Mouse (Mus musculus) liver, embryonic 12.5 days (tissue): Measurements from ENCODE around the gene Dab1. TPM values are rescaled to one million over a fixed set of nuclear protein-coding genes. Genes with fewer than 3 reads are reported as not detected.

ENCODE experiments used
- ATAC-seq: fragments of 200-750 bp; cut with Nextera tagmentation; 2 replicates; pipeline ENCODE4 v1.8.0; 2017; ENCODE audit warnings: moderate number of reproducible peaks, mild to moderate bottlenecking, moderate library complexity
- H3K27ac ChIP-seq: fragments of 300-500 bp; sonication (generic); 2 replicates; pipeline ENCODE4 v1.5.1; 2016; ENCODE audit warnings: mild to moderate bottlenecking
- H3K27me3 ChIP-seq: fragments of 300-500 bp; sonication (generic); replicated peaks from 2 replicates; pipeline ENCODE4 v1.6.1; 2016; ENCODE audit warnings: mild to moderate bottlenecking, moderate library complexity
- H3K36me3 ChIP-seq: fragments of 300-500 bp; sonication (generic); 2 replicates; pipeline ENCODE4 v1.6.1; 2016; ENCODE audit warnings: mild to moderate bottlenecking, moderate library complexity
- H3K4me1 ChIP-seq: fragments of 300-500 bp; sonication (generic); 2 replicates; pipeline ENCODE4 v1.6.1; 2016
- H3K4me2 ChIP-seq: fragments of 300-500 bp; sonication (generic); 2 replicates; pipeline ENCODE4 v1.6.1; 2016; ENCODE audit warnings: mild to moderate bottlenecking, moderate library complexity
- H3K4me3 ChIP-seq: fragments of 300-500 bp; sonication (generic); 2 replicates; pipeline ENCODE4 v1.5.1; 2016; ENCODE audit warnings: mild to moderate bottlenecking, moderate library complexity
- H3K9ac ChIP-seq: fragments of 300-500 bp; sonication (generic); 2 replicates; pipeline ENCODE4 v1.6.1; 2016; ENCODE audit warnings: mild to moderate bottlenecking, moderate library complexity
- H3K9me3 ChIP-seq: fragments of 300-500 bp; sonication (generic); replicated peaks from 2 replicates; pipeline ENCODE4 v1.6.1; 2016; ENCODE audit warnings: mild to moderate bottlenecking, moderate library complexity
- WGBS: fragments of 180-500 bp; shearing (Covaris S2); methylation state at CpG from one replicate; pipeline ENCODE4 v1.1.7; 2016; ENCODE audit not compliant: insufficient replicate concordance; 5-methylcytosine and 5-hydroxymethylcytosine counted together
- polyA plus RNA-seq: library from polyadenylated mRNA; unstranded; fragments of >200 nt; fragmentation: Nextera tagmentation; extraction: Ambion mirVana; gene quantifications from 2 replicates; pipeline ENCODE4 v1.2.1, GENCODE M21; 2016

Gene Dab1
- polyA plus RNA-seq, 1 experiment from 2014 or later: 0.45 TPM

- H3K4me3 ChIP-seq: no peak overlapping the region
- WGBS: 59% methylated on average over 7 of the region's 7 CpGs
- H3K4me1 ChIP-seq: no peaks in the 10 kb centered on the region
- no peaks in the 10 kb centered on the region for H3K9me3 ChIP-seq
- no peaks in the 10 kb centered on the region for H3K27me3 ChIP-seq
- ATAC-seq: no peak
- no peaks in the 10 kb centered on the region for H3K36me3 ChIP-seq
- no peak overlapping the region for H3K9ac ChIP-seq
- H3K27ac ChIP-seq: no peak overlapping the region
- H3K4me2 ChIP-seq: no peak overlapping the region
These were observed 954.3 kb downstream of the Dab1 start for GRCm38 (mm10) chr4:104573419-104573818.

- Histone ChIP-seq H3K4me3 (no peak overlapping the region), H3K9ac (no peak overlapping the region), H3K4me2 (no peak overlapping the region), H3K9me3 (no peaks in the 10 kb centered on the region), H3K27me3 (no peaks in the 10 kb centered on the region), H3K36me3 (no peaks in the 10 kb centered on the region), H3K4me1 (no peaks in the 10 kb centered on the region), H3K27ac (no peak overlapping the region)
- 42% methylated on average over 3 of the region's 3 CpGs for WGBS
- ATAC-seq: no peak
These were observed 959.2 kb downstream of the Dab1 start for GRCm38 (mm10) chr4:104578370-104578769.

- Histone ChIP-seq H3K9me3 (no peaks in the 10 kb centered on the region), H3K27ac (no peak overlapping the region), H3K4me2 (no peak overlapping the region), H3K27me3 (no peaks in the 10 kb centered on the region), H3K36me3 (no peaks in the 10 kb centered on the region), H3K4me3 (no peak overlapping the region), H3K4me1 (no peaks in the 10 kb centered on the region), H3K9ac (no peak overlapping the region)
- 62% methylated on average over 5 of the region's 5 CpGs for WGBS
- no peak for ATAC-seq
These were observed 960.9 kb downstream of the Dab1 start for GRCm38 (mm10) chr4:104579946-104580544.

GRCm38 (mm10) chr4:104582726-104583125 lies 963.6 kb downstream of the Dab1 start:
- H3K4me3 ChIP-seq: no peak overlapping the region
- no peak overlapping the region for H3K27ac ChIP-seq
- H3K4me2 ChIP-seq: no peak overlapping the region
- H3K9ac ChIP-seq: no peak overlapping the region
- H3K4me1 ChIP-seq: no peaks in the 10 kb centered on the region
- no peaks in the 10 kb centered on the region for H3K36me3 ChIP-seq
- ATAC-seq: no peak
- H3K27me3 ChIP-seq: no peaks in the 10 kb centered on the region
- H3K9me3 ChIP-seq: no peaks in the 10 kb centered on the region
- 53% methylated on average over 5 of the region's 5 CpGs for WGBS

GRCm38 (mm10) chr4:104587826-104588225 lies 968.7 kb downstream of the Dab1 start:
- H3K27ac ChIP-seq: no peak overlapping the region
- ATAC-seq: no peak
- H3K36me3 ChIP-seq: no peaks in the 10 kb centered on the region
- H3K4me3 ChIP-seq: no peak overlapping the region
- no peak overlapping the region for H3K9ac ChIP-seq
- H3K27me3 ChIP-seq: no peaks in the 10 kb centered on the region
- H3K9me3 ChIP-seq: no peaks in the 10 kb centered on the region
- H3K4me1 ChIP-seq: no peaks in the 10 kb centered on the region
- 43% methylated on average over 2 of the region's 2 CpGs for WGBS
- H3K4me2 ChIP-seq: no peak overlapping the region

- Histone ChIP-seq H3K27me3 (no peaks in the 10 kb centered on the region), H3K36me3 (no peaks in the 10 kb centered on the region), H3K9ac (no peak overlapping the region), H3K27ac (no peak overlapping the region), H3K9me3 (no peaks in the 10 kb centered on the region), H3K4me1 (no peaks in the 10 kb centered on the region), H3K4me2 (no peak overlapping the region), H3K4me3 (no peak overlapping the region)
- ATAC-seq: no peak
- WGBS: 76% methylated on average over 7 of the region's 7 CpGs
These were observed 977.8 kb downstream of the Dab1 start for GRCm38 (mm10) chr4:104596936-104597335.

GRCm38 (mm10) chr4:104597490-104598465 lies 978.6 kb downstream of the Dab1 start:
- WGBS: 53% methylated on average over 6 of the region's 6 CpGs
- H3K36me3 ChIP-seq: no peaks in the 10 kb centered on the region
- H3K4me2 ChIP-seq: no peak overlapping the region
- H3K4me3 ChIP-seq: no peak overlapping the region
- H3K4me1 ChIP-seq: no peaks in the 10 kb centered on the region
- H3K27ac ChIP-seq: no peak overlapping the region
- H3K27me3 ChIP-seq: no peaks in the 10 kb centered on the region
- ATAC-seq: no peak
- H3K9me3 ChIP-seq: no peaks in the 10 kb centered on the region
- no peak overlapping the region for H3K9ac ChIP-seq

- ATAC-seq: no peak
- no peaks in the 10 kb centered on the region for H3K4me1 ChIP-seq
- no peak overlapping the region for H3K4me2 ChIP-seq
- WGBS: 68% methylated on average over 8 of the region's 8 CpGs
- H3K27me3 ChIP-seq: no peaks in the 10 kb centered on the region
- no peaks in the 10 kb centered on the region for H3K36me3 ChIP-seq
- no peak overlapping the region for H3K9ac ChIP-seq
- H3K27ac ChIP-seq: no peak overlapping the region
- H3K9me3 ChIP-seq: no peaks in the 10 kb centered on the region
- no peak overlapping the region for H3K4me3 ChIP-seq
These were observed 983.6 kb downstream of the Dab1 start for GRCm38 (mm10) chr4:104602804-104603203.

- Histone ChIP-seq H3K9me3 (no peaks in the 10 kb centered on the region), H3K4me3 (no peak overlapping the region), H3K27ac (no peak overlapping the region), H3K27me3 (no peaks in the 10 kb centered on the region), H3K4me2 (no peak overlapping the region), H3K4me1 (no peaks in the 10 kb centered on the region), H3K9ac (no peak overlapping the region), H3K36me3 (no peaks in the 10 kb centered on the region)
- 83% methylated on average over 2 of the region's 2 CpGs for WGBS
- no peak for ATAC-seq
These were observed 985.1 kb downstream of the Dab1 start for GRCm38 (mm10) chr4:104604298-104604697.

GRCm38 (mm10) chr4:104606881-104607280 lies 987.7 kb downstream of the Dab1 start:
- H3K4me3 ChIP-seq: no peak overlapping the region
- H3K4me1 ChIP-seq: no peaks in the 10 kb centered on the region
- 76% methylated on average over 8 of the region's 8 CpGs for WGBS
- no peak overlapping the region for H3K4me2 ChIP-seq
- H3K9me3 ChIP-seq: no peaks in the 10 kb centered on the region
- no peak overlapping the region for H3K27ac ChIP-seq
- no peaks in the 10 kb centered on the region for H3K27me3 ChIP-seq
- H3K9ac ChIP-seq: no peak overlapping the region
- H3K36me3 ChIP-seq: no peaks in the 10 kb centered on the region
- no peak for ATAC-seq

- Histone ChIP-seq H3K4me1 (no peaks in the 10 kb centered on the region), H3K27ac (no peak overlapping the region), H3K4me3 (no peak overlapping the region), H3K4me2 (no peak overlapping the region), H3K9me3 (no peaks in the 10 kb centered on the region), H3K27me3 (no peaks in the 10 kb centered on the region), H3K9ac (no peak overlapping the region), H3K36me3 (no peaks in the 10 kb centered on the region)
- ATAC-seq: no peak
- WGBS: 69% methylated on average over 5 of the region's 5 CpGs
These were observed 988.5 kb downstream of the Dab1 start for GRCm38 (mm10) chr4:104607636-104608035.

- H3K9ac ChIP-seq: no peak overlapping the region
- ATAC-seq: no peak
- no peak overlapping the region for H3K4me3 ChIP-seq
- H3K27ac ChIP-seq: no peak overlapping the region
- no peak overlapping the region for H3K4me2 ChIP-seq
- H3K4me1 ChIP-seq: no peaks in the 10 kb centered on the region
- no peaks in the 10 kb centered on the region for H3K36me3 ChIP-seq
- 65% methylated on average over 5 of the region's 5 CpGs for WGBS
- no peaks in the 10 kb centered on the region for H3K9me3 ChIP-seq
- H3K27me3 ChIP-seq: no peaks in the 10 kb centered on the region
These were observed 1000.3 kb downstream of the Dab1 start for GRCm38 (mm10) chr4:104619452-104619851.
